Mouse (Mus musculus) lung, adult 2 months (tissue): ENCODE measurements at regions not wholly inside any gene's neighbourhood (a gene's known extent, or its start where the extent isn't known, plus 50 kb on each side); places are given as distances from the start of the nearest gene placed in this dataset.

ENCODE experiments used
- CTCF ChIP-seq: fragments of 200-500 bp; IDR thresholded peaks from 2 replicates; pipeline ENCODE4 v1.5.1; 2011; ENCODE audit warnings: mild to moderate bottlenecking, low read length, control low read depth; ENCODE audit not compliant: insufficient read depth
- POLR2A ChIP-seq: fragments of 200-500 bp; IDR thresholded peaks from 2 replicates; pipeline ENCODE4 v1.6.1; 2011; ENCODE audit warnings: low read depth, mild to moderate bottlenecking, control low read depth, low read length, borderline replicate concordance; ENCODE audit errors: extremely low read depth

DNA sequence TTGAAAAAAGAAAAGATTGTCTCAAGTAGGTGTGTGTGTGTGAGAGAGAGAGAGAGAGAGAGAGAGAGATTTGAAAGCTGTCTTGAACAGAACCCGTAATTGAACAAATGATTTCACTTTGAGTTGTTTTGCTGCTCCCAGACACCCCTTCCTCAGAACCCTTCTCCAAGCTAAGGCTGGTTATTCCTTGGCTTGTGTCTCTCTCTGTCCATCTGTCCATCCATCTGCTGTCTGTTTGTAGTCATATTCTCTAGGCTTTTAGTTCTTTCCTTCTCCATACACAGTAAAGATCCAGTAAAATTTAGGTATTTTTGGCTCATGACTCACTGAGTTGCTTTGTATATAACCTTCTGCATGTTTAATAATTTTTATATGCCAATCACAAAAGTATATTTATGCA lies 144.7 kb downstream of the Tmem161b start:
- no peak for TF ChIP-seq POLR2A
- no peak for TF ChIP-seq CTCF
